Mouse (Mus musculus): ENCODE measurements at regions not wholly inside any gene's neighbourhood (a gene's known extent, or its start where the extent isn't known, plus 50 kb on each side); places are given as distances from the start of the nearest gene placed in this dataset.

DNA sequence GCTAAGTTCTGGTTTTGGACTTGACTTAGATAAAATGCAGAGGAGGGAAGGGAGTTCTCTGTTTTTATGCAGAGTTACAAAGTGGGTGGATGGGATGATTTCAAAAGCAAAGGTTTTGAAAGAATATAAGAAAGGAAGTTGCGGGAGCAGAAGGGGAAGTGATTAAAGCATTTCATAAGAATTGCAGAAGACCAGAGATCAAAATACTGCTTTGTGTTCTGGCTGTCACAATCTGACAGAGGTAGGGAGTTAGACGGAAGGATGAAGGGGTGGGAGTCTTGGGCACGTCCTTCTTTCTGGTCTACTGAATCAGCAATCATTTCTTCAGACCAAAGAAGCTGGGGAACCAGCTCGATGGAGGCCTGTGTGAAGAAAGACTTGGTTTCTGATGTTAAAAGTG lies 78.0 kb upstream of the Fn1 start:
- intact Hi-C loops (cut with DNase I; ENCODE audit: low total_unique reads): no loop called here
- no peak for DNase-seq

DNA sequence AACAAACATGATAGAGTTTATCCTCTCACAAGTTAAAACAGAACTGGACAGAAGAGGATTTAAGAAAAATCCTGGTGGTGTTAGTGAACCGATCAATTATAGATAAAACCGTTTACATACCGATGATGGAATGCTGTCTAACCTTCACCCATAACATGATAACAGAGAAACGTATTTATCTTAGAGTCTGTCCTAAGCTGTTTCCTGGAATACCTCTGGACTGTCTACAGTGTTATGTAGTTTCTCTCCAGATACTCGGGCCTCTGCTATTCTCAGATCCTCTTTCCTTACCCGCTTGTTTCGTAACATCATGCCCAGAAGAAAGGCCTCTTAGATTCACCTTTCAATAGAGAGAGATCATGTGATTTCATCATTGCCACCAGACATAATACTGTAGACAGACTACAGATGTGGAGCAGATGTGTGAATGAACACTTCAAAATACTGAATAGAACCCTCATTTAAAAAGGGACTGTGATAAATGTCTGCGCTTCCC lies 75.9 kb upstream of the Fn1 start:
- intact Hi-C loops (cut with DNase I; ENCODE audit: low total_unique reads): no loop called here
- no peak for DNase-seq

DNA sequence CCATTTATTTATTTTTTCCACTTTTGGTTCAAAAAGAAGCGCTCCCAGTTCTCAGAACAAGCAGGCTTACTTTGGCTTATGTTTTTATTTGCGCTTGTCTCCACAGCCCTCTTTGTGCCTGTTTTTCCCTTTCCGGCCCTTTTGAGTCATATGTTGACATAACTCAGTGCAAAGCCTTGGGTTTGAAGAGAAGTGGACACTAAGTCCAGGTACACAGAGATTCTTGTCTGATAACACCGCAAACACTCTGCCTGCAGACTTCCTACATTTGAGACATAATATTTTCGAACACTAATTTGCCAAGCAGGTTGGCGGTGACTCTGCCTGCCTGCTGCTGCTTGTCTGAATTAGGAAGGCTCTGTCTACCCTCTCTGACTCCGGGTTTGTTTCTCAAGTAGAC lies 70.8 kb upstream of the Fn1 start:
- no peak for DNase-seq
- intact Hi-C loops (cut with DNase I; ENCODE audit: low total_unique reads): no loop called here

DNA sequence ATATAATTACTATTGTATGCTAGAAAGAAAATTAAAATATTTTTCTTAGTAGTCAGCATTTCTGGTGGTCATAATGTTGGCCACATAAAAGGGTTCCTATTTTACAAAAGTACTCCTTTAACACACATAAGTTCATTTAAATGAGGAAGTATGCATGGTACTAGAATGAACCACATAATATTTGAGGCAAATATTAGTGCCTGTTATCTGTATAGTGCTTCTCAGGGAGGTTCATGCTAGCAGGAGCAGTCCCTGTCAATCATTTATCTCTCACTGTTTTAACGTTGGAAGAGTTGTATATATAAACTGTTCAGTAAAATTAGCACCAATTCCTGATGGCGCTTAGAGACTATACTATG lies 70.0 kb upstream of the Fn1 start:
- intact Hi-C loops (cut with DNase I; ENCODE audit: low total_unique reads): no loop called here
- no peak for DNase-seq

DNA sequence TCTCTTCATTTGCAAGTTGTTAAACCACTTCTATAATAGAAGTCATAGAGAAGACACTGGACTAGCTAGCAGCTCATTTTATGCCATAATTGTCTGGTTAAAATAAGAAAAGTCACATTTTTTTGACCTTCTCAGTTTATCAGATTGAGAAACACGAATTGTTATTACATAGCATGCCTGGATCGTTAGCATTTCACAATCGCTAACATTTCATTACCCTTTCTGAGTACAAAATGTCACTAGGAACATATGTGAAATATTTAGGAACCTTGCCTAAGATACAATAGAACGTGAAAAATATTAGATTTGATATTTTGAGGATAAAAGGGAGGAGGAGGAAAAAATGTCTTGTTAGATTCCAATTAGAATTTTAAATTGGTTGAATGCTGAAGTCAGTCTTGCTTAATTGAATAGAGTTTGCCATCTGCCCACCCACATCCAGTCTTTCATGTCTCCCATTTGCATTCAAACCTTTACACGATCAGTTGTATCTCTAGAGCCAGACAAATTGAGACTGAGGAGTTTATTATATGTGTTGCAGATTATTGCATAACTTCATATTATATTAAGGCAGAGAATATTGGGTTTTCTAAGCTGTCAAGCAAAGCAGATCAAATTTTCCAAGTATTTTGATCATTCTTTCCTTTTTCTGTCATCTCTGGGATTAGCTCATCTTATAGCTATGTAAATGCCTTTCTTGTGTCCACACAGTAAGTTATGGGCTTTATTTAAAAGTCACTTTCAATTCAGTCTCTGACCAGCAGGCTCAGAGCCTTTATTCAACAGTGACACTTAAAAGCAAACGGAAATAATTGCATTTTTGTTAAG lies 69.4 kb upstream of the Fn1 start:
- no peak for DNase-seq
- intact Hi-C loops (cut with DNase I; ENCODE audit: low total_unique reads): no loop called here

All from gastrocnemius, postnatal 14 days (tissue).